Mouse (Mus musculus): ENCODE data around the gene Tmc1. TPM values are rescaled to one million over a fixed set of nuclear protein-coding genes. Genes with fewer than 3 reads are reported as not detected.
A peak's percentile ranks its signal among the peaks of the same experiment; 100 is the strongest.

The Tmc1 gene
- polyA plus RNA-seq (2014; fragmentation: Nextera tagmentation; extraction: Ambion mirVana): not detected in 2 replicates

GRCm38 (mm10) chr19:20953874-20954273 lies at the start of gene Tmc1:
Tmc1 (minus strand) TSS chr19:20954202.
- Histone ChIP-seq H3K4me1 (ENCODE audit: control insufficient read depth, insufficient read depth, low read length) (no peaks in the 10 kb centered on the region), H3K27me3 (replicated peaks; ENCODE audit: control insufficient read depth, insufficient read depth, low read length) (no peaks in the 10 kb centered on the region)
- 88% methylated on average over 6 of the region's 6 CpGs for WGBS

GRCm38 (mm10) chr19:21001552-21001951 lies 47.5 kb upstream of the Tmc1 start:
- Histone ChIP-seq H3K4me2 (ENCODE audit: low read length) (no peak overlapping the region), H3K4me3 (ENCODE audit: low read depth, low read length) (no peak overlapping the region), H3K4me1 (ENCODE audit: control insufficient read depth, insufficient read depth, low read length) (no peaks in the 10 kb centered on the region), H3K27me3 (replicated peaks; ENCODE audit: control insufficient read depth, insufficient read depth, low read length) (no peaks in the 10 kb centered on the region), H3K36me3 (ENCODE audit: control insufficient read depth, insufficient read depth, low read length) (no peaks in the 10 kb centered on the region), H3K9me3 (replicated peaks; ENCODE audit: control insufficient read depth, low read length) (no peaks in the 10 kb centered on the region), H3K27ac (ENCODE audit: low read depth, low read length) (no peak overlapping the region), H3K9ac (ENCODE audit: low read length) (no peak overlapping the region)
- DNase-seq (ENCODE audit: low spot score): no peak
- ATAC-seq: no peak

More at GRCm38 (mm10) chr19:20953874-20954273, at the start of gene Tmc1:
- Histone ChIP-seq H3K9ac (ENCODE audit: low read length) (no peak within 1 kb of the TSS), H3K36me3 (ENCODE audit: control insufficient read depth, insufficient read depth, low read length) (no peaks in the 10 kb centered on the region), H3K27ac (ENCODE audit: low read depth, low read length) (no peak within 1 kb of the TSS), H3K4me2 (ENCODE audit: low read length) (no peak within 1 kb of the TSS), H3K4me3 (ENCODE audit: low read depth, low read length) (no peak within 1 kb of the TSS), H3K9me3 (replicated peaks; ENCODE audit: control insufficient read depth, low read length) (peaks cover 7% of the 10 kb centered on the region; the same call in 1 of the 2 replicates)
- no peak for ATAC-seq
- DNase-seq (ENCODE audit: low spot score): no peak

GRCm38 (mm10) chr19:20979244-20979643 lies 25.2 kb upstream of the Tmc1 start:
- no peak overlapping the region for H3K4me2 ChIP-seq (ENCODE audit: low read length)
- peaks cover 2% of the 10 kb centered on the region; the same call in 1 of the 2 replicates for H3K4me1 ChIP-seq (ENCODE audit: control insufficient read depth, insufficient read depth, low read length)
- DNase-seq (ENCODE audit: low spot score): no peak
- no peak overlapping the region for H3K27ac ChIP-seq (ENCODE audit: low read depth, low read length)
- 93% methylated on average over 2 of the region's 2 CpGs for WGBS
- H3K9me3 ChIP-seq (replicated peaks; ENCODE audit: control insufficient read depth, low read length): no peaks in the 10 kb centered on the region
- H3K9ac ChIP-seq (ENCODE audit: low read length): no peak overlapping the region
- H3K36me3 ChIP-seq (ENCODE audit: control insufficient read depth, insufficient read depth, low read length): no peaks in the 10 kb centered on the region
- no peak for ATAC-seq
- H3K4me3 ChIP-seq (ENCODE audit: low read depth, low read length): no peak overlapping the region
- no peaks in the 10 kb centered on the region for H3K27me3 ChIP-seq (replicated peaks; ENCODE audit: control insufficient read depth, insufficient read depth, low read length)

GRCm38 (mm10) chr19:20978148-20978547 lies 24.1 kb upstream of the Tmc1 start:
- Histone ChIP-seq H3K4me2 (ENCODE audit: low read length) (no peak overlapping the region), H3K27ac (ENCODE audit: low read depth, low read length) (no peak overlapping the region)
- peak; percentile 68 for ATAC-seq

GRCm38 (mm10) chr19:20971926-20972325 lies 17.9 kb upstream of the Tmc1 start:
- 92% methylated on average over 1 of the region's 1 CpGs for WGBS
- ATAC-seq (no peak), DNase-seq (ENCODE audit: low spot score) (no peak)
- H3K4me3 ChIP-seq (ENCODE audit: low read depth, low read length): no peak overlapping the region
- no peaks in the 10 kb centered on the region for H3K4me1 ChIP-seq (ENCODE audit: control insufficient read depth, insufficient read depth, low read length)
- no peak overlapping the region for H3K27ac ChIP-seq (ENCODE audit: low read depth, low read length)
- H3K36me3 ChIP-seq (ENCODE audit: control insufficient read depth, insufficient read depth, low read length): no peaks in the 10 kb centered on the region
- H3K27me3 ChIP-seq (replicated peaks; ENCODE audit: control insufficient read depth, insufficient read depth, low read length): no peaks in the 10 kb centered on the region
- no peak overlapping the region for H3K9ac ChIP-seq (ENCODE audit: low read length)
- H3K4me2 ChIP-seq (ENCODE audit: low read length): no peak overlapping the region
- H3K9me3 ChIP-seq (replicated peaks; ENCODE audit: control insufficient read depth, low read length): no peaks in the 10 kb centered on the region

More at GRCm38 (mm10) chr19:20978148-20978547, 24.1 kb upstream of the Tmc1 start:
- H3K4me3 ChIP-seq (ENCODE audit: low read depth, low read length): no peak overlapping the region
- peaks cover 2% of the 10 kb centered on the region; the same call in 1 of the 2 replicates for H3K4me1 ChIP-seq (ENCODE audit: control insufficient read depth, insufficient read depth, low read length)
- H3K36me3 ChIP-seq (ENCODE audit: control insufficient read depth, insufficient read depth, low read length): no peaks in the 10 kb centered on the region
- DNase-seq (ENCODE audit: low spot score): peak; percentile 83
- no peaks in the 10 kb centered on the region for H3K27me3 ChIP-seq (replicated peaks; ENCODE audit: control insufficient read depth, insufficient read depth, low read length)
- WGBS: 3% methylated on average over 1 of the region's 1 CpGs
- no peak overlapping the region for H3K9ac ChIP-seq (ENCODE audit: low read length)
- H3K9me3 ChIP-seq (replicated peaks; ENCODE audit: control insufficient read depth, low read length): no peaks in the 10 kb centered on the region

- no peaks in the 10 kb centered on the region for H3K27me3 ChIP-seq (replicated peaks; ENCODE audit: control insufficient read depth, insufficient read depth, low read length)
- no peak overlapping the region for H3K9ac ChIP-seq (ENCODE audit: low read length)
- no peak overlapping the region for H3K4me2 ChIP-seq (ENCODE audit: low read length)
- peaks cover 7% of the 10 kb centered on the region; the same call in 1 of the 2 replicates for H3K9me3 ChIP-seq (replicated peaks; ENCODE audit: control insufficient read depth, low read length)
- ATAC-seq: no peak
- no peaks in the 10 kb centered on the region for H3K4me1 ChIP-seq (ENCODE audit: control insufficient read depth, insufficient read depth, low read length)
- no peak for DNase-seq (ENCODE audit: low spot score)
- no peaks in the 10 kb centered on the region for H3K36me3 ChIP-seq (ENCODE audit: control insufficient read depth, insufficient read depth, low read length)
- no peak overlapping the region for H3K27ac ChIP-seq (ENCODE audit: low read depth, low read length)
- 86% methylated on average over 5 of the region's 5 CpGs for WGBS
- H3K4me3 ChIP-seq (ENCODE audit: low read depth, low read length): no peak overlapping the region
Measured at GRCm38 (mm10) chr19:20954815-20955214, 813 bp upstream of the Tmc1 start.

- Histone ChIP-seq H3K9ac (ENCODE audit: low read length) (no peak overlapping the region), H3K27ac (ENCODE audit: low read depth, low read length) (no peak overlapping the region), H3K9me3 (replicated peaks; ENCODE audit: control insufficient read depth, low read length) (no peaks in the 10 kb centered on the region), H3K27me3 (replicated peaks; ENCODE audit: control insufficient read depth, insufficient read depth, low read length) (no peaks in the 10 kb centered on the region), H3K4me3 (ENCODE audit: low read depth, low read length) (no peak overlapping the region), H3K4me1 (ENCODE audit: control insufficient read depth, insufficient read depth, low read length) (no peaks in the 10 kb centered on the region), H3K4me2 (ENCODE audit: low read length) (no peak overlapping the region), H3K36me3 (ENCODE audit: control insufficient read depth, insufficient read depth, low read length) (no peaks in the 10 kb centered on the region)
- WGBS: 55% methylated on average over 4 of the region's 4 CpGs
- DNase-seq (ENCODE audit: low spot score): no peak
- ATAC-seq: no peak
Measured at GRCm38 (mm10) chr19:20944446-20944845, 9.6 kb downstream of the Tmc1 start.

GRCm38 (mm10) chr19:20924282-20924681 lies 29.7 kb downstream of the Tmc1 start:
- DNase-seq (ENCODE audit: low spot score) (no peak), ATAC-seq (peak; percentile 13)
- no peaks in the 10 kb centered on the region for H3K27me3 ChIP-seq (replicated peaks; ENCODE audit: control insufficient read depth, insufficient read depth, low read length)
- no peaks in the 10 kb centered on the region for H3K36me3 ChIP-seq (ENCODE audit: control insufficient read depth, insufficient read depth, low read length)
- H3K4me3 ChIP-seq (ENCODE audit: low read depth, low read length): no peak overlapping the region
- no peaks in the 10 kb centered on the region for H3K9me3 ChIP-seq (replicated peaks; ENCODE audit: control insufficient read depth, low read length)
- H3K4me2 ChIP-seq (ENCODE audit: low read length): peak overlapping the region; percentile 37
- no peak overlapping the region for H3K27ac ChIP-seq (ENCODE audit: low read depth, low read length)
- H3K4me1 ChIP-seq (ENCODE audit: control insufficient read depth, insufficient read depth, low read length): peaks cover 10% of the 10 kb centered on the region; the same call in 1 of the 2 replicates
- WGBS: 44% methylated on average over 7 of the region's 7 CpGs
- no peak overlapping the region for H3K9ac ChIP-seq (ENCODE audit: low read length)

GRCm38 (mm10) chr19:20923336-20924211 lies 30.4 kb downstream of the Tmc1 start:
- Histone ChIP-seq H3K9me3 (replicated peaks; ENCODE audit: control insufficient read depth, low read length) (no peaks in the 10 kb centered on the region), H3K9ac (ENCODE audit: low read length) (no peak overlapping the region), H3K4me2 (ENCODE audit: low read length) (peak overlapping the region; percentile 37), H3K4me3 (ENCODE audit: low read depth, low read length) (no peak overlapping the region; the same call in 1 of the 2 replicates), H3K36me3 (ENCODE audit: control insufficient read depth, insufficient read depth, low read length) (no peaks in the 10 kb centered on the region), H3K4me1 (ENCODE audit: control insufficient read depth, insufficient read depth, low read length) (peaks cover 10% of the 10 kb centered on the region; the same call in 1 of the 2 replicates), H3K27ac (ENCODE audit: low read depth, low read length) (peak overlapping the region; percentile 68), H3K27me3 (replicated peaks; ENCODE audit: control insufficient read depth, insufficient read depth, low read length) (no peaks in the 10 kb centered on the region)
- DNase-seq (ENCODE audit: low spot score) (peak; percentile 81), ATAC-seq (peak; percentile 96)
- WGBS: 3% methylated on average over 10 of the region's 10 CpGs
